Mouse (Mus musculus) retina, embryonic 14.5 days (tissue): ENCODE results near the gene Gm5148.

Experiments
- DNase-seq: peaks from one replicate; pipeline ENCODE4 v3.0.0-alpha.2; 2015; ENCODE audit warnings: low spot score

The Gm5148 gene

DNA sequence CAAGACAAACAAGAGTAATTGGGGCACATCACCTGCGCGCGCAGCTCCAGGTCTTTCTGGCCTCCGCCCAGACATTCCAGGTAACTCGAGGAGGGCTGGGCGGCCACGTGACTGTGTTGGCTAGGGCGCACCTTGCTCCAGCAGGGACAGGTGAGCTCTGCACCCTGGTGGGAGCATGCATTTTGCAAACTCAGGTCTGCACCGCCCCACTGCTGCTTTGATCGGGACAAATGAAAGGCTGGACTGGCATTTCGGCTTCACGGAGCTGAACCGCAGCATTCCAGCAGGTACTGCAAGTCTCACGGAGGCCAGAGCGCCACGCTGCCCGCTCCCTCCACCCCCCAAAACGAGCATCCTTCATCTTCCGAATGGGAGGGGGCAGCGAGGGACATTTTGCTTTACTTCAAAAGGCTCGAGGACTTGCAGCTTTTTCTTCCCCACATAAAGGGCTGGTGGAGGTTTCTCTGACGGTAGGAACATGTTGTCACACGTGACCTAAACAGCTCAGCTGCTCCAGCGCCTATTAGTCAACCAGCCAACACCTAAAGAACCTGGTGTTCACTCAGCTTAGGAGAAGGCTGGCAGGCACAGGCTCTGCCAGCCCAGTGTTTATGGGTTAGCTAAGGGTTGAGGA, at the start of gene Gm5148:
Gene Gm5148 (minus strand): TSS at position 320 of the 634 bp plus-strand sequence.
- DNase-seq = peak; percentile 28

DNA sequence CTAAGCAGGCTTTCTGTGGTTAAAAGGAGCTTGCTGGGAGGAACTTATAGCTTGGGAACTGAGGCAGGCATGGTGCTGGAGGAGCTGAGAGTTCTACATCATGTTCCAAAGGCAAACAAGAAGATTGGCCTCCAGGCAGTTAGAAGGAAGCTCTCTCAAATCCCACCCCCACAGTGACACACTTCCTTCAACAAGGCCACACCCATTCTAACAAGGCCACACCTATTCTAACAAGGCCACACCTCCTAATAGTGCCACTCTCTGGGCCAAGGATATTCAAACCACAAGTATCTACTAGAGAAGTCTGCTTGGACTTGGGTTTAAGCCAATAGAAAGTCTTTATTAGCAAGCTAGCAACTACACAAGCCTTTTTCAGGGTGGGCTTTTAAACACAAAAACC, 46.7 kb upstream of the Gm5148 start:
- DNase-seq = no peak

DNA sequence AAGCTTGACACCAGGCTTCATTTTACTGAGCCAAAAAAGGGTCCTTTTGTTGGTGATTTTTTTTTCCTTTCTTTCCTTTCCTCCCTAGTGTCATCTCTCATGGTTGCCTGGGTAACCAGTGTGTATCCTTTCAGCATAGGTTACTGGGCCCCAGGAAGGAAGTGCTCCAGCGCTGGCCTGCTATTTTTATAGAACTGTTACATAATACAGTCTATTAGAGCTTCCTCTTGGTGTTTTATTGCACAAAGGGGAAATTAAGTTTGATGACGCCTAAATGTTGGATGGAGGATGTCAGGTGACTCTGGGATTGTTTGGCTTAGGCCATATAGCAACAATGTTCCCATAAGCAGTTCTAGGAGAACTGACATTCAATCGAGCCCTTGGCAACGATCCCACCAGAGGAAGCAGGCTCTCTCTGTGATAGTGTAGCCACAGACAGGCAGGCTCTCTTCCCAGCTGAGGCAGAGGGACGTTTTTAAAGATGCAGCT, 45.0 kb upstream of the Gm5148 start:
- DNase-seq = no peak

DNA sequence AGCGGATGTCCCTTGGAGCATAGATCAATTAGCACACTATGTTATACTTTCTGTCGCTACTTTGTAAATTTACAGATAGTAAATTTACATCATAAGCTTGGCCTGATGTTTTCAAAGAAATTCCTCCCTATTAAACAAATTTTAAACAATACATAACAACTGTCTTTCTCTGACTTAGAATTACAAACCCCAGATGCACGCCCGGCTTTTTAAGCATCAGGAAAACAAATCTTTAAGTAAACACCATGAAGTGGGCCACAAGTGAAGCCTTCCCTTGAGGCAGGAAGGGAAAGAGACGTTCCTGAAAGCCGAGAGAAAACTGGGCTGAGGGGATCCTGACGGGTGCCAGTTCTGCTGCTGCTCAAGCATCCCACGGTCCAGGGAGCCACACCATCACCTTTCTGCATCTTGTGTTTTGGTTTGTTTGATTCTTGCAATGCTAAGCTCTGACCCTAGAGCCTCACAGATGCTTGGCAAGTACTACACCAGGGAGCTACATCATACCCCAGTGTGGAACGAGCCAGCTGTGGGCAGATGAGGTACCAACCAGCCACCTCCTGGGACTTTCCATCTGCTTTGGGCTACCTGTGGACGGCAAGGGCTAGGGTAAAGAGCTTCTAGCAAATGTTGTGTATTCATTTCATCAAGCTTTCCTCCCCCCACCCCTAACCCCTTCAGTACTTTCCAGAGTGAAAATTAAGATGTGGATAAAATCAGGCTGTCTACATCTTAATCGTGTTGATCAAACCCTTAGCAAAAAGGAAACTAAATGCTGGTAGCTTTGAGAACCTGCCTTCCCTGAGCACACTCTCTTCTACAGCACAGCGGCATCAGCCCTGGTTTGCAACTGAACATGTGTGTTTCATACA, 43.1 kb upstream of the Gm5148 start:
- no peak for DNase-seq

DNA sequence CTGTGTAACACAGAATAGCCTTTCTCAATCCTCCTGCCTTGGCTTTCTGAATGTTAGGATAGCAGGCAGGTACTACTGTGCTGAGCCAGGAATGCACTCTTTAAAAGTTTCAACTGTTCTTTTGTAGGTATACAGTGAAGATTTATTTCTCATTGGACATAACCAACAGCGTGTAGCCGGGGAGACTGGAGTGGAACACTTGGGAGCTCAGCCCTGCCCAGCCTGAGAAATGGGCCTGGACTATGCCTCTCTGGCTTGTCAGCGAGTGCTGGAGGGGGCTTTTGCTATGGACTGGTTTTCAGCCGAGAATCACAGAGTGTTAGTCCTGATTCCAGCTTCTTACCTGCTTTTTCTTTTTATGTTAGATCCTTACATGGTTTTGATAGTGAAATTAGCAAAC, 42.3 kb upstream of the Gm5148 start:
- no peak for DNase-seq

DNA sequence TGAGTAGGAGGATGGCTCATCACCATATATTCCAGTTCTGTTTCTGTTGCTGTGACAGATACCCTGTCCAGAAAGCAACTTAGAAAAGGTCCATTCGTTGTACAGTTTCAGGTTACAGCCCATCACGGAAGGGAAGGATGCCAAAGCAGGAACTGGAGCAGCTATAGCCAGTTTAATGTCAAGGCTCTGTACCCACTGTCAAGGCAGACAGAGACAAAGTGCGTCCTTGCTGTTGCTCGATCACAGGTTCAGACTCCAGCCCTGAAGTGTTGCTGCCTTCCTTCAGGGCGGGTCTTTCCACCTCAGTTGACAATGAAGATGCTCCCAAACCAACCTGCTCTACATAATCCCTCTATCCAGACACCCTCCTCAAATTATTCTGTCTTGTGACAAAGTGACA, 41.7 kb upstream of the Gm5148 start:
- no peak for DNase-seq

DNA sequence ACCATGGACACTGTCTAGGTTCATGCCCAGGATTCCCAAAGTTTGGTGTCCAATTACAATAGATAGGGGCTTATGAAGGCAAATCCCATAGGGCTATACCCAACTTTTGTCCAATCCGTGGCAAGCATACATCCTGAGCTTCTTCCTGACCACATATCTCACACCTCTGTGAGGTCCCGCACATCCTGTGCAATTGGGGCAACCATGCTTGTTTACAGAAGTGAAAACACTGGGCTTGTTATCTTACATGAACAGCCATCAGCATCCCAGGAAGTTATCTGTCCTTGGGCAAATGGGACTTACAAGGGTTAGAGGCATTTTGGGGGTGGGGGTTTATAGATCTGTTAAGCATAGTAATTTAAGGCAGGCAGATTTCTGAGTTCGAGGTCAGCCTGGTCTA, 41.0 kb upstream of the Gm5148 start:
- no peak for DNase-seq

DNA sequence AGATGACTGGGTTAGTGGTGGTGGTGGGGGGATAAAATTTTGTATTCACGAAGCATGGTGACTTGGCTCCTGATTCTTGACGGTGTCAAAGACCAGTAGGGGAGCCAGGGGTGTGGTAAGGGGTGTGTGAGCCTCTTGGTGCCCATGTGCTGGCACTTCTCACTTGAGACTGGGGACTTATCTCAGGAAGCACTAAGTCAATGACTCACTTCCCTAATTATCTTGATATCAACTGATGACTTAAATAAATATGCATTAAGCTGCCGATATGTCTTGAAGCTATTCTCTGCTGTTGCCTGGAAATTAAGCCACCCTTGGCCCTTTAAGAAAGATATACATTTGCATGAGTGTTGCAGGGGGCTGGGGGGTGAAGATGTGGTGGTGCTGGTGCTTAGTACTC, 38.0 kb upstream of the Gm5148 start:
- DNase-seq = no peak

DNA sequence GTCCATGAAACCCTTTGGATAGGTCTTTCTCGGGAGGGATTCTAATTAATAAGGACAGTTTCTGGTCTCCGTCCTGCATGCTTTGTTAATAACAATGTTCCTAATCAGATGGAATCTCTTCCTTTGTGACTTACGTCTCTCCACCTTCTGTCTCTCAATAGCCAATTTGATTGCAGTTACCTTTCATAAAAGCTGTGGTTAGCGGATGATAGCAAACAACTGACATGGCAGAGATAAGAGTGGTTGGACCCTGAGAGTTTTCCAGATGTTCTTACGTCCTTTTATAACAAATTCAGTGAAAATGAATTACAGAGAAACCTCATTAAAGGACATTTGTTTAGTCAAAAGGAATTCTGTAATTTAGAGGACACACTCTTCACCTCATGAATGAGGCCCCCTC, 37.5 kb upstream of the Gm5148 start:
- DNase-seq = peak; percentile 43

DNA sequence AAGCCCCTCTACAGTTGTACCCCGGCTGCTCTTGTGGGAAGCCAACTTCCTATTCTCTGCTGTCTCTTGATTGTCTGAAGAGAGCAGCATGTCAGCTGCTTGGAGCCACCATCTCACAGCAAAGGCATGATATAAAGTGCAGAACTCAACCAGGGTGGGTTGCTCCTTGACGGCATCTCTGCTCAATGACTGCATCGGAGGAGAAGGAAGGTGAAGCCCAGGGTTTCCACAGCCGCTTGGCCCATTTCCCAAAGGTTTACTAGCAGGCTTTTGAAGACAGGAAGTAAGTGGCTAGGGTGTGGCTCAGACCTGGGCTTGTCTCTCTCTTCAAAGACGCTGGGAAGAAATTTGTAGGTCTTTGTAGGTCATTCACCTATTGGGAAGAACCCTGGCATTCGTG, 36.6 kb upstream of the Gm5148 start:
- DNase-seq = no peak

DNA sequence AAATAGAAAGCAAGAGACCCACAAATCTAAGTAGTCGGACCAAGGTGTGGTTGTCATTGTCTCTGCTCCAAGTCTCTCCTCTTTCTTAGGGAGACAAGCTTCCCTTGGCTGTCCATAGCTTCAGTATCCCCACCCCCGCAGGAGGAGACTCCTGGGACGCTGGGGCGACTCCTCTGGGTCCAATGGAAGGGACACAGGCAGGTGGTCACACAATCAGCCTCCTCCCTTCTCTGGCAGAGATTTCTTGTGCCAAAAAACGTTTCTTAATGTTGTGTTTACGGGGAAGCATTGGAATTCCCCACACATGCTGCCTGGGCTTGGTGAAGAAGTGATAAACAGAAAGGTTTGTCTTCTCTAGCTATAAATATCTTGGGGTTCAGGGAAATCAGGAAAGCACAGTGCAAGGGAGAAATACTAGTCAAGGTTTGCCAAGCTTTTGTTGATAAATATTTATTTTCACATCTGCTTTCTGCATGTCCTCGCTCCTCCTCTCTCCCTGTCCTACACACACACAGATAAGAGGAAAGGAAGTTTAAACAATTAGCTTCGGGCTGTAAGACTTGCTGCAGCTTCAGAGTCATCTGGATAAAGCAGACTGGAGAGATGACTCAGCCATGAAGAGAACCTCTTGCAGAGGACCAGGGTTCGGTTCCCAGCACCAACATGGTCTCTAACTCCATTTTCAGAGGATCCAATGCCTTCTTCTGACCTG, 34.5 kb upstream of the Gm5148 start:
- DNase-seq = no peak

DNA sequence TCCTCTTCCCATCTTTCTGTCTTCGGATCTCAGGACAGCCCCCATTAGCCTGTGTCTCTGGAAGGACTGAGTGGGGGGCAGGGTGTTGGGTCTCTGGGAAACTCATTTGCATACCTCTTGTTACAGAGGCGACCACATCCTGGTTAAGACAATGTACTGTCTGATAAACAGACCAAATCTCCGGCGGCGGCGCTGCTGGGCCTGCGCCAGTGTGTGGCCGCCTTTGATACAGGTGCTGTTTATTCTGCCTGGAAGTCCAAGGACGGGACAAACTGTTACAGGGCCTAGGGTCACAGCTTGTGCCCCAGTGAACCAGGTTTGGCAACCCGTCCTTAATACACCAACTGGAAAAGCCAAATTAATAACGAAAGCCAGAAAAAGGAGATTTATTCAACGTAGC, 33.8 kb upstream of the Gm5148 start:
- peak; percentile 48 for DNase-seq

DNA sequence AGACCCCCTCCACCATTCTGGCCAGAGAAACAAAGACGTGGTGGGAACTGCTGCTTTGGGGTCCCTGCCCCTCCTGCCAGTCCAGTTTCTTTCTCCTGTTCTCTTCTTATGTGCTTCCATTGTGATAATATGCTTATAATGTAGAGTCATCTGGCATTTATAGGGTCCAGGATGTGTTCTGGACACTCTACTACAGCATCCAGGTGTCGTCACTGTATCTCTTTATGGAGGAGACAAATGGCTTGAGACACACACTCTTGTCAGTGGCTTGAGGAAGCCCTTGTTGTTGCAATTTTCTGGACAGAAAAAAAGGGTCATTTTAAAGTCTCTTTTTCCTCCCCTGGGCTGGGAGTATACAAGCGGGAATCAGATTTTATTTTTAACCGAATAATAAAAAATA, 33.3 kb upstream of the Gm5148 start:
- no peak for DNase-seq

DNA sequence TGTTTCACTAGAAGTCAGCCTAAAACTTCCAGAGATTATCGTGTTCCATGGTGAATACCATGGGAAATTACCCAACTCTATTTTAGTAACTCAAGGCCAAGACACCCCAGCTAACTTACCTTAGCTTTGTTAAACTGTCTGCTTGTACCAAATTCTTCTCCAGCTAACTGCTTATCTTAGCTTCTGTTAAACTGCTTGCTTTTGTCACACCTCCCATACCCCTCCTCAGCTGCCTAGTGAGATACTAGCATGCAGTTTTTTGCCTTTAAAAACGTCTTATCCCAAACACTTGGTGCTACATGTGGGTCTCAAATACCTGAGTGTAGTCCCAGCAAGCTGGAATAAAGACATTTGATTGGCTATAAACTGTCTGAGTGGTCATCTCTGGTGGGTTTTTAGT, 31.7 kb upstream of the Gm5148 start:
- no peak for DNase-seq

DNA sequence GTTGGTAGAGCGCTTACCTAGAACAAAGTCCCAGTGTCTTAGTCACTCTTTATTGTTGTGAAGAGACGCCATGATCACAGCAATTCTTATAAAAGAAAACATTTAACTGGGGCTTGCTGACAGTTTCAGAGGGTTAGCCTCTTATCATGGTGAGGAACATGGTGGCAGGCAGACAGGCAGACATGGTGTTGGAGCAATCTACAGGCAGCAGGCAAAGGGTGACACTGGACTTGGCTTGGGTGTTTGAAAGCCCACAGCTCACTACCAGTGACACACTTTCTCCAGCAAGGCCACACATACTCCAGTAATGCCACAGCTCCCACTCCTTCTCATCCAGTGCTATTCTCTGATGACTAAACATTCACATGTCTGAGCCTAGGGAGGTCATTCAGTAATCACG, 30.3 kb upstream of the Gm5148 start:
- DNase-seq = no peak

DNA sequence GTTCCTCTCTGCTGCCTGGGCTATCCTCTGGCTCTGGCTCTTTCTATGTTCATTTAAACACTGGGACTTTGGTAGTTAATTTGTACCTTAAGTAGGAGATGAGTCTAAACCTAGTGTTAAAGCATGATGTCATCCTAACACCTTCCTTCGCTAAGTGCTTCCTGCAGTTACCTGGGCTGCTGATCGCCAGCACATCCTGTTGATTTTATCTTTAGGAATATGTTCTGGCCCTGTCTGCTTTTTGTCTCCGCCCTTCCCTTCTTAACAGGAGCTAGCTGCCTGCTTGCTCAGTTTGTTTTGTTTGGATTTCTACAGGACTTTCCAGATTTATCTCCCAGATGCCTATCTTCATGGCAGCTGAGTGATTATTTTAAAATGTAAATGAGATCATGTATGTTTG, 28.9 kb upstream of the Gm5148 start:
- no peak for DNase-seq

DNA sequence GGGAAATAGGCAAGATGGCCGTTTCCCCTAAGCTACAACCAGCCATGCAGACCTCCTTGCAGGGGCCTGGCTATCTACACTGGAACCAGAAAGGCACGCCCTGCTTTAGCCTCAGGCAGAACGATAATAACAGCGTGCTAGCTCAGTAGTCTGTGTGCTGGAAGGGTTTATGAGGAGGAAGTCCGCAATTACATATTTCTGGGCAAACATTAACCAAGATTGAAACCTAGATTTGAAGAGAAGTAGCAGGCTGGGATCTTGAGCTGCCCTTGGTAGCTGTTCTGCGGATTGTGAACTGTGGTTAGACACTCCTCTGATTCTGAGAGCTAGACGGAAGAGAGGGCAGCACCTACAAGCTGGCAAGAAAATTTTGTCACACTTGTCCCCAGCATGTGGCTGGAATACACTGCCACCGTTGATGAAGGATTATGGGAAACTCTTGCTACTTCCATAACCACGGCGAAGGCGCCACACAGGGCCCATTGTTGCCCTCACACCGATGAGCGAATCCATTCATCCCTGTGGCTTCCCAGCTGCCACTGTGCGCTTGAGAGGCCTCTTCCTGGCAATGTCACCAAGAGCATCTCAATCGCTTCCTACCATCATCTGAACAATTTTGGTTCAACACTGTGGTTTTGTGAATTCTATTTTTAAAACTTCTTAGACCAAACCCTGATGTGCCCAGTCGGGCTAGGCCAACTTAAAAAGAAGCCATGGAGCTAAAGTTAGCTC, 23.9 kb upstream of the Gm5148 start:
- no peak for DNase-seq

DNA sequence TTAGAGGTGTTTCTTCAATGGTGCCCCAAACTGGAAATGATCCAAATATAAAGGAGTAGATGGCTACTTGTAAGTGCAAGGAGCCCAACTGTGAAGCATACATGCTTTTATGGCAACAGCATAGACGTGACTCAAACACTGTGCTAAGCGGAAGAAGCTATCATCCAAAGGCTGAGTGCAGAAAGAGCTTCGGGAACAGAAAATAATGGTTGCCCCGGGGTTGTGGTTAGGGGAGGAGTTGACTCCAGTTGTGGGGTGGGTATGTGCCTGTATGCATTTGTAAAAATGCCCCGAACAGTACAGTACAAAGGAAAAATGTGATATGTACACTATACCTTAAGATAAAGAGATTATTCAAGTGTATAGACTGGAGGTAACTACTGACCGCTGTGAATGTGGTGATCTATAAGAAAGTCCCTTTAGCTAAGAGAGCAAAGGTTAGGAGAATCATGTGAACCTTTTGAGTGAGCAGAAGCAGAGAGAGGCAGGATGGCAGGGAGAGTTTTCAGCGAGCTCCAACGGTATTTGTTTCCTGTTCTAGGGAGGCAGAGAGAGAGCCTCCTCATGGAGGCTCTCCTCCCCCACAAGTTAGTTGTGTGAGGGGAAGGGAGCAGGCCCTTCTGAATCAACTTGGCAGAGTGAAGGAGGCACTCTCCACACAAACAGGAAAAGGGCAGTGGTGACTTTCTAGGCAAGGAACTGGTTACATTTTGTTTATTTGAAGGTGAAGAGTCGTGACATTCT, 23.1 kb upstream of the Gm5148 start:
- DNase-seq = no peak

DNA sequence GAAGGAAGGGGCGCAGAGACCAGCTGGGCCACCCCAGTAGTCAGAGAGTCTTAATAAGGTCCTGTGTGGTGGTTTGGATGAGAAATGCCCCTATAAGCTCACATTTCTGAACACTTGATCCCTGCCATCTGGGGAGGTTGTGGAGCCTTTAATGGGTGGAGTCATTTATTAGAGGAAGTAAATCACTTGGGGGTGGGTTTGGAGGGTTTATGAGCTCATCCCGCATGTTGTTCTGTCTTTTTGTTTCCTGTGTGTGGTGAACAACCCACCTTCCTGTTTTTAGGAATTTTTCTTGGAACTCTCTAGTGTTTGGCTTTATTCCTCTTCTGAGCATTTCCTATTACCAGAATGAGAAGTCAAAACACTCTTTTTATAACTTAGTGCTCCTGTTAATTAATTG, 19.8 kb upstream of the Gm5148 start:
- no peak for DNase-seq

DNA sequence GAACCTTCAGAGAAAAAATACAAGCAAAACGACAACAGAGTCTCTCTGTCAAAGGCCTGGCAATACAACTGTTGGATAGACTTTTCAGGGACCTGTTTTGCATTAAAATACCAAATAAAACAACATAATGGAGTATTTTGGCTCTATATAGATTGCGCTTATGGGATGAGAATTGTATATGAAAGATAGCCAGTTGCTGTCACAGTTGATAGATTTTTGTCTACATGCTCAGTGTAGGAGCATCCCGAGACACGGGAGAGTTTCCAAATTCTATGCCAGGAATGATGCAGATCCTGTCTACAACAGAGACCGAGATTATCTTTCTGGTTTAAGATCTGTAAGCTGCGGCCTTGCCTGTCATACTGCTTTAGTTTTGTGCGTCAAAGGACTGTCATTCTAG, 15.7 kb upstream of the Gm5148 start:
- DNase-seq = no peak

DNA sequence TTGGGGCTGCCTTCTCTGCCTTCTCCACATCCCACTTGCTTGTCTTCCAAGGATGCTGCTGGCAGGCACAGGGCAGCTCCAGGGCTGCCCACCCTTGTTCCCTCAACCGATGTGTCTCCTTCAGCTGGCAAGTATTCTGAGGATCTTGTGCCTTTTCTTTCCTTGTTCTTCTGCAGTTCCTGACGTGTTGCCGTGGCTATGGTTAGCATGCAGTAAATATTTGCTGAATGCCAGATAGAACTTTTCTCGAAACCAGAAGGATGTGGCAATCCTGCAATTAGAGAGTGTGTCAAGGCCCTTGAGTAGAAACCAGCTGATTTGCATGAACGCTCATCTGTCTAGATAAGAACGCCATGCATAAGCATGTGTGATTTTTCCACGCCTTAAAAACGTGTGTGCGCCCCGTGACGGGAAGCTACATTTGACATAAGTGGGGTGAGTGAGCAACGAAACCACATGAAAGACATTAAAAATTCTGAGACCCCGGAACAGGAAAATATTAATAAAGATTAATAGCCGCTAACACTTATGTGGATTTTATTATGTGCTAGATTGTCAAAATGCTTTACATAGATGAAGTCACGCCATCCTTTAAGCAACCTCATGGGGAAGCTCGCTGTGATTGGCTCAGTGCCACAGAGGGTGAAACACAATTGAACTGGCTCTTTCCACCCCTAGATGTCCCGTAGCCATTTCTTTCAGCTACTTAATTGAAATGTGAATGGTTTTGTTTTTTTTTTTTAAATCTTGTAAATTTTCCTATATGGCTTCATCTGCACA, 14.1 kb upstream of the Gm5148 start:
- no peak for DNase-seq
